Mouse (Mus musculus): Measurements from ENCODE around the gene Il13ra1. TPM values are rescaled to one million over a fixed set of nuclear protein-coding genes. Genes with fewer than 3 reads are reported as not detected.
A peak's percentile ranks its signal among the peaks of the same experiment; 100 is the strongest.

Il13ra1 gene
- total and polyA plus RNA-seq, 3 experiments, result 10.6 to 30.9 (median 25.2) TPM

DNA sequence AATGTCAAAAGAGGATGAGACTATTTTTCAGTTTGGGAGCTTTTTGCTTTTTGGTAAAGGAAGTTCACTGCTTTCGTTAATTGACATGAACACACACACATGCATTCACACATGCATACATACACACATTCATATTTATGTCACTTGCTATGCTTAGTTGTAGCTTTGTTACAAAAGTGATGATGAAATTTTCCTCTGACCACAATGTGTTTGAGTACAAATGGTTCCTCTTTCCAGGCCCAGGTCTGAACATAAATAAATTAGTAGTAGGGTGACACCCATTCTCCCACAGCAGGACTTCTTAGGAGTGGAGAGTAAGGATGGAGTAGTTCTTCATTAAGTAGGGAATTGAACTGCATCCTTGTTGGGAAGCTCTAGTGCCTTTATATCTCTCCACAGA is 11.0 kb upstream of the Il13ra1 start:
- Histone ChIP-seq H3K27me3 (ENCODE audit: control insufficient read depth, insufficient read depth, low read length) (no peaks in the 10 kb centered on the region), H3K4me3 (no peak overlapping the region), H3K36me3 (ENCODE audit: control insufficient read depth, insufficient read depth, low read length) (no peaks in the 10 kb centered on the region), H3K9ac (ENCODE audit: low read depth, low read length) (no peak overlapping the region), H3K27ac (no peak overlapping the region), H3K79me2 (replicated peaks; ENCODE audit: control insufficient read depth, insufficient read depth, low read length) (no peaks in the 10 kb centered on the region), H3K4me1 (ENCODE audit: control insufficient read depth, insufficient read depth, low read length) (no peaks in the 10 kb centered on the region)
- no peak for TF ChIP-seq CTCF (IDR thresholded peaks at IDR 0.05)
- intact Hi-C loops (cut with DNase I), result no loop called here
- no peak for DNase-seq
- WGBS, result 80% methylated on average over 1 of the region's 1 CpGs

DNA sequence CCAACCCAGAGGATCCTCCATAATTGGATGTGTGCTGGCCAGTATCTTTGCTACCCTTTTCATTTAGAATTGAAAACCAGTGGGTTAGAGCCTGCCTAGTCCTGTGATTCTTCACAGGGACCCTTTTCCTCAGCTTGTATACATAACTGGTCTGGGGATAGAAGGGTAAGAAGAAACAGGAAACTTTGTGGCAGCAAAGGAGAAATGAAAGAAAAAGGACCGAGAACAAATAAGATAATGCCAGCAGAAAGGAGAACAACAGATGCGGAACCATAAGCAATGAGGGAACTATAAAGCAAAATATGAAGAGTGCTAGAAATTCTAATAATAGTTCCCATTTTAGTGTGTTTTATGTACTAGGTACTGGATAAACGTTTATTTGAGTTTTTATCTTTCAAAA is 10.6 kb upstream of the Il13ra1 start:
- no peak for DNase-seq
- H3K27me3 ChIP-seq (ENCODE audit: control insufficient read depth, insufficient read depth, low read length), result no peaks in the 10 kb centered on the region
- H3K4me3 ChIP-seq, result no peak overlapping the region
- TF ChIP-seq POLR2A (IDR thresholded peaks at IDR 0.05; ENCODE audit: insufficient read depth, low read depth, low read length) (no peak), CTCF (IDR thresholded peaks at IDR 0.05) (no peak), EP300 (IDR thresholded peaks at IDR 0.05; ENCODE audit: insufficient read depth, low read depth, low read length) (no peak)
- H3K79me2 ChIP-seq (replicated peaks; ENCODE audit: control insufficient read depth, insufficient read depth, low read length), result no peaks in the 10 kb centered on the region
- 66% methylated on average over 3 of the region's 3 CpGs for WGBS
- no peaks in the 10 kb centered on the region for H3K4me1 ChIP-seq (ENCODE audit: control insufficient read depth, insufficient read depth, low read length)
- no peak overlapping the region for H3K9ac ChIP-seq (ENCODE audit: low read depth, low read length)
- H3K36me3 ChIP-seq (ENCODE audit: control insufficient read depth, insufficient read depth, low read length), result no peaks in the 10 kb centered on the region
- no peak overlapping the region for H3K27ac ChIP-seq
- intact Hi-C loops (cut with DNase I), result no loop called here

DNA sequence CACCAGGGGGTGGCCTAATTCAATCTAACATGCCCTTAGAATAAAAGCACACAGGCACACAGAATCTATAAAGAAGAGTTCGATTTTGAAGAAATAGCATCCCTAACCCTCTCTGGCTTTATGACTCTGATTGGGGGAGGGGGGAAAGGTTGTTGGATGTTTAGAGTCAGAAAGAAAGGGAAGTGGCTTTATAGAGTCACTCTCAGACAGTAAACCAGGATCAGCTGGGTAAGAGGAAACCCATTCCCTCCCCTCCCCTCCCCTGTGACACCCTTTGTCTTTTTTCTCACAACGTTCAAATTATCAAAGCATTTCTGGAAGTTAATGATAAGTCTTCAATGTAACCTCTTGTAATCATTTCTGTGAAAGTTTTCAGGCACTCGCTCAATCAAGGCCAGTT is 3.3 kb upstream of the Il13ra1 start:
- H3K27ac ChIP-seq, result no peak overlapping the region
- H3K79me2 ChIP-seq (replicated peaks; ENCODE audit: control insufficient read depth, insufficient read depth, low read length), result no peaks in the 10 kb centered on the region
- no peak overlapping the region for H3K4me3 ChIP-seq
- 43% methylated on average over 3 of the region's 3 CpGs for WGBS
- no peaks in the 10 kb centered on the region for H3K27me3 ChIP-seq (ENCODE audit: control insufficient read depth, insufficient read depth, low read length)
- H3K4me1 ChIP-seq (ENCODE audit: control insufficient read depth, insufficient read depth, low read length), result no peaks in the 10 kb centered on the region; the same call in 1 of the 2 replicates
- TF ChIP-seq EP300 (IDR thresholded peaks at IDR 0.05; ENCODE audit: insufficient read depth, low read depth, low read length) (no peak), POLR2A (IDR thresholded peaks at IDR 0.05; ENCODE audit: insufficient read depth, low read depth, low read length) (no peak), CTCF (IDR thresholded peaks at IDR 0.05) (peak; percentile 36; the same call in 1 of the 2 replicates)
- intact Hi-C loops (cut with DNase I), result loop anchor here (5.0 kb wide), 1 partner anchor 74 kb away; no protein-coding TSS in a partner anchor
- no peaks in the 10 kb centered on the region for H3K36me3 ChIP-seq (ENCODE audit: control insufficient read depth, insufficient read depth, low read length)
- no peak overlapping the region for H3K9ac ChIP-seq (ENCODE audit: low read depth, low read length)
- no peak for DNase-seq

DNA sequence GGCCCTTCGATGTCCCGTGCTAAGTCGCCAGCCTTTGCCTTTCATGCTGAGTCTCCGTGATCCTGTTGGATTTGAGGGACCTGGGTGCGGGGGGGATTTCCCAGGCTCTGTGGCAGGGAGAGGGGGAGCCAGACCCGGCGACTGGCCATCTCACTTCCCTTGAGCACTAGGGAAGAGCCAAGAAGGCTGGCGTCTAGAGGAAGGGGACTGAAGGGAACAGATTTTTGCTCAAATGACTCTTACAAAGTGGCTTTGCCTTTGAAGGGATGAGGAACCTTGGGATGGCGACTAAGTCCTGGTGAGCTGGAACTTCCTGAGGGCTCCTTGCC is 476 bp downstream of the Il13ra1 start:
- Histone ChIP-seq H3K4me1 (ENCODE audit: control insufficient read depth, insufficient read depth, low read length) (no peaks in the 10 kb centered on the region; the same call in 1 of the 2 replicates), H3K27me3 (ENCODE audit: control insufficient read depth, insufficient read depth, low read length) (no peaks in the 10 kb centered on the region), H3K4me3 (peak overlapping the region; percentile 62), H3K9ac (ENCODE audit: low read depth, low read length) (peak overlapping the region; percentile 93), H3K27ac (peak overlapping the region; percentile 77), H3K79me2 (replicated peaks; ENCODE audit: control insufficient read depth, insufficient read depth, low read length) (no peaks in the 10 kb centered on the region), H3K36me3 (ENCODE audit: control insufficient read depth, insufficient read depth, low read length) (no peaks in the 10 kb centered on the region)
- intact Hi-C loops (cut with DNase I), result loop anchor here (2.0 kb wide), 1 partner anchor 16 kb away; no protein-coding TSS in a partner anchor
- no peak for DNase-seq
- 9% methylated on average over 9 of the region's 9 CpGs for WGBS
- TF ChIP-seq EP300 (IDR thresholded peaks at IDR 0.05; ENCODE audit: insufficient read depth, low read depth, low read length) (no peak), POLR2A (IDR thresholded peaks at IDR 0.05; ENCODE audit: insufficient read depth, low read depth, low read length) (no peak), CTCF (IDR thresholded peaks at IDR 0.05) (no peak)

DNA sequence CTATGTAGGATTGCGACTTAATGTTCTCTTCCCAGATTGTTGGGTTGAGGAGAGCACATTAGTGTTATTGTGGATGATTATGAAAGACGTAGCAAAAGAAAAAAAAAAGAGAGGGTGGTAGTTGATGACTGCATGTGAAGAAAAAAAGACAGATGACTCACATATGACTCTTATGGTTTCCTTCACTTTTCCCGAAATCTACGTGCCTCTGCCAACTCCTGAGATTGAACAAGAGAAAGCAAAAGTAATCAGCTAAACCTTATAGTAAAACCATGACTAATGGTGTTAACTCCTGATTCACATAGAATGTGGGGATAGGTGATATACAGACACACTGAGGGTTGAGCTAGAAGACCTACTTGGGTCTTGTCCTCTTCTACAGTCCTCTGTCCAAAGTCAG is 3.3 kb downstream of the Il13ra1 start:
- Histone ChIP-seq H3K4me1 (ENCODE audit: control insufficient read depth, insufficient read depth, low read length) (no peaks in the 10 kb centered on the region; the same call in 1 of the 2 replicates), H3K4me3 (no peak overlapping the region), H3K79me2 (replicated peaks; ENCODE audit: control insufficient read depth, insufficient read depth, low read length) (no peaks in the 10 kb centered on the region), H3K27ac (no peak overlapping the region), H3K9ac (ENCODE audit: low read depth, low read length) (no peak overlapping the region), H3K36me3 (ENCODE audit: control insufficient read depth, insufficient read depth, low read length) (no peaks in the 10 kb centered on the region), H3K27me3 (ENCODE audit: control insufficient read depth, insufficient read depth, low read length) (no peaks in the 10 kb centered on the region)
- TF ChIP-seq POLR2A (IDR thresholded peaks at IDR 0.05; ENCODE audit: insufficient read depth, low read depth, low read length) (no peak), CTCF (IDR thresholded peaks at IDR 0.05) (no peak)
- no peak for DNase-seq
- intact Hi-C loops (cut with DNase I), result no loop called here
- WGBS, result 62% methylated on average over 4 of the region's 4 CpGs

DNA sequence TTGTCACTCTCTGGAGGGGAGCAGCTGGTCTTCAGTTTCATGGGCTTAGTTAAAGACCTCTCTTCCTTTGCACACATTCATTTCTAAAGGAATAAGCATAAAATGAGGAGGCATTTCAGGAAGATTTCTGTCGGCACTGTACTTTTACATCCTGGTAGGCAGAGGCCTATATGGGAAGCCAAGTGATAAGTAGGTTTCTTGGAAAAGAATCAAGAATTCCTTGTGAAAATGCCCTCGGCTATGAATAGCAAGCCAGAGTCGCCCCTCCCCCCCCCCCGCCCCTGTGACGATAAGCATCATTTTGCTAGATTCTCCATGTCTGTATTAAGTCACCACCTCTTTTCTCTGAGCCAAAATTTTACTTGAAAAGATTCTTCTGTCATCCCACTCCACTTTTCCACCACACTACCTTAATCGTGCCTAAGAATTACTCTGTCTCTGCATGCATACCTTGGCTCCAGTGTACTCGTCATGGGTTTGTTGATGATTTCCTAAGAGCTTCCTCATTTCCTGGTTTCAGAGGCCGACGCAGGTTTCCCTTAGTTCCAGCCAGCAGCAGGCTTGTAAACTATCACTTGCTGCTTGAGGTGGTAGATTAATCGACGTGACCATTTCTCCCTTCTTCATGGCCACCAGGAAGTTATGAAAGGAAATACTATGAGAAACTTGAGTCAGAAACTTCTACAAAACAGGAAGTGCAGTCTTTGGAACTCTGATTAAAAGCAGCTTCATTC is 17.3 kb downstream of the Il13ra1 start:
- Histone ChIP-seq H3K27ac (peak overlapping the region; percentile 65), H3K4me1 (ENCODE audit: control insufficient read depth, insufficient read depth, low read length) (peaks cover 2% of the 10 kb centered on the region; the same call in 1 of the 2 replicates), H3K4me3 (no peak overlapping the region), H3K27me3 (ENCODE audit: control insufficient read depth, insufficient read depth, low read length) (no peaks in the 10 kb centered on the region), H3K9ac (ENCODE audit: low read depth, low read length) (no peak overlapping the region), H3K79me2 (replicated peaks; ENCODE audit: control insufficient read depth, insufficient read depth, low read length) (no peaks in the 10 kb centered on the region), H3K36me3 (ENCODE audit: control insufficient read depth, insufficient read depth, low read length) (peaks cover 5% of the 10 kb centered on the region)
- intact Hi-C loops (cut with DNase I), result loop anchor here (2.0 kb wide), 1 partner anchor 16 kb away; the partner anchor contains the start of gene Il13ra1
- DNase-seq, result peak in 1 of 2 experiments; percentile 6
- 28% methylated on average over 11 of the region's 11 CpGs for WGBS
- TF ChIP-seq CTCF (IDR thresholded peaks at IDR 0.05) (no peak), EP300 (IDR thresholded peaks at IDR 0.05; ENCODE audit: insufficient read depth, low read depth, low read length) (no peak), POLR2A (IDR thresholded peaks at IDR 0.05; ENCODE audit: insufficient read depth, low read depth, low read length) (no peak)
